18 mouse cellular contexts compared by ENCODE assay signal in the genomic region with DNA sequence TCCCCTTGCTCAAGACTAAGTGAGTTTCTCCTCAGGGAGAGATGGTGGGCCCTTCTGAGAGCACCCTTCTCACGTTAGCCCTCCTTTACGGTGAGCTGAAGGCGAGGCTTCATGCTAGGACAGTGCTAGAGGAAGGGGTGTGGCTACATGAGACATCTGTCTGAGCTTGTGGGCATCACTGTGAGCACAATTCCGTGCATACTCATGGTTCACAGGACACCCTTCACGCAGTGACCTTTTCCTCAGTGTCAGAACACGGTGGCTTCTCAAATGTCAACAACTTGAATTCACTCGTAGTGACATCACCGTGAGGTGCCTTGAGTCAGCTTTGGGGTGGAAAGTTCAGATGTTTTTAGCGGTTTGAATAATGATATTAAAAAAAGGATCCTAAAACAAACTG. TPM values are rescaled to one million over a fixed set of nuclear protein-coding genes. Genes with fewer than 3 reads are reported as not detected.
DNase-seq lines count a peak whose midpoint lies in the region; ATAC-seq lines count a peak whose summit lies in the region.
"Had no signal": no experiment of that assay in that cellular context is flagged by ENCODE, and none has a peak within 500 bp of the region (broad histone marks: within the 10 kb centered on the region; RNA-seq: fewer than 3 reads in every experiment).

No protein-coding gene starts in this region.

- H3K36me3 ChIP-seq in midbrain, embryonic 10.5 days = no peaks in the 10 kb centered on the region
- H3K36me3 ChIP-seq in midbrain, embryonic 14.5 days (ENCODE audit: control insufficient read depth, insufficient read depth, low read length) = no peaks in the 10 kb centered on the region
- no peaks in the 10 kb centered on the region for H3K36me3 ChIP-seq in liver, embryonic 12.5 days

- 0 out of 2 replicates have a peak, but pooled peaks cover 6% of the 10 kb centered on the region for H3K27me3 ChIP-seq in midbrain, embryonic 10.5 days (ENCODE audit: low read depth, poor library complexity, severe bottlenecking)
- H3K27me3 ChIP-seq in midbrain, embryonic 14.5 days (ENCODE audit: control insufficient read depth, insufficient read depth, low read length) = no peaks in the 10 kb centered on the region
- no peaks in the 10 kb centered on the region for H3K27me3 ChIP-seq in liver, embryonic 12.5 days (replicated peaks)
- H3K27me3 ChIP-seq: forebrain, embryonic 13.5 days had no signal

- DNase-seq in adrenal gland, adult (ENCODE audit: inconsistent age in 2 of 2, low spot score in 1 of 2) = peak; percentile 61 to 71
- no peak for DNase-seq in adrenal gland, postnatal 25 days
- DNase-seq in midbrain, embryonic 10.5 days (ENCODE audit: low spot score) = no peak
- DNase-seq in midbrain, embryonic 14.5 days = no peak
- peak; percentile 33 for DNase-seq in adipocyte (ENCODE audit: low spot score)
- peak; percentile 72 to 85 for DNase-seq in natural killer cell, adult 2 months (ENCODE audit: low spot score in 2 of 2)
- DNase-seq in cerebellum, adult 18-20 months = no peak
- DNase-seq: adrenal gland, postnatal 10 days; cerebellum, postnatal 14 days; heart, postnatal 36 days; kidney, adult 18-20 months; kidney, postnatal 36 days; lung, adult 2 months had no signal

- H3K9me3 ChIP-seq in midbrain, embryonic 10.5 days (replicated peaks) = no peaks in the 10 kb centered on the region
- no peaks in the 10 kb centered on the region for H3K9me3 ChIP-seq in midbrain, embryonic 14.5 days (ENCODE audit: control insufficient read depth, low read length)
- no peaks in the 10 kb centered on the region for H3K9me3 ChIP-seq in liver, embryonic 12.5 days (replicated peaks)
- H3K9me3 ChIP-seq: forebrain, embryonic 13.5 days had no signal

- H3K4me2 ChIP-seq in midbrain, embryonic 14.5 days (ENCODE audit: low read length) = no peak overlapping the region
- H3K4me2 ChIP-seq in liver, embryonic 12.5 days = no peak overlapping the region
- H3K4me2 ChIP-seq: forebrain, embryonic 13.5 days; heart, embryonic 11.5 days; midbrain, embryonic 11.5 days had no signal

- H3K9ac ChIP-seq in midbrain, embryonic 14.5 days (replicated peaks; ENCODE audit: low read length) = no peak overlapping the region
- no peak overlapping the region for H3K9ac ChIP-seq in liver, embryonic 12.5 days
- H3K9ac ChIP-seq: forebrain, embryonic 13.5 days had no signal

- no peak overlapping the region for H3K4me3 ChIP-seq in midbrain, embryonic 10.5 days
- no peak overlapping the region for H3K4me3 ChIP-seq in midbrain, embryonic 14.5 days (replicated peaks; ENCODE audit: low read depth, low read length)
- no peak overlapping the region for H3K4me3 ChIP-seq in liver, embryonic 12.5 days
- H3K4me3 ChIP-seq: forebrain, embryonic 13.5 days; left cerebral cortex, adult 2 months had no signal

- no peak for ATAC-seq in midbrain, embryonic 14.5 days (ENCODE audit: low FRiP score, low TSS enrichment)
- no peak for ATAC-seq in liver, embryonic 12.5 days
- ATAC-seq: forebrain, embryonic 13.5 days had no signal

- peak overlapping the region; percentile 35 for H3K27ac ChIP-seq in midbrain, embryonic 10.5 days (replicated peaks)
- no peak overlapping the region for H3K27ac ChIP-seq in midbrain, embryonic 14.5 days (replicated peaks; ENCODE audit: low read depth, low read length)
- no peak overlapping the region for H3K27ac ChIP-seq in liver, embryonic 12.5 days
- H3K27ac ChIP-seq: forebrain, embryonic 13.5 days; left cerebral cortex, adult 2 months had no signal

- 84% methylated on average over 9 of the region's 9 CpGs for WGBS in midbrain, embryonic 10.5 days
- WGBS in midbrain, embryonic 14.5 days = 85% methylated on average over 9 of the region's 9 CpGs
- WGBS in liver, embryonic 12.5 days (ENCODE audit: insufficient replicate concordance) = 62% methylated on average over 9 of the region's 9 CpGs

- H3K4me1 ChIP-seq in midbrain, embryonic 10.5 days = peaks cover 13% of the 10 kb centered on the region
- no peaks in the 10 kb centered on the region for H3K4me1 ChIP-seq in midbrain, embryonic 14.5 days (ENCODE audit: control insufficient read depth, insufficient read depth, low read length)
- no peaks in the 10 kb centered on the region for H3K4me1 ChIP-seq in liver, embryonic 12.5 days
- H3K4me1 ChIP-seq: forebrain, embryonic 13.5 days had no signal

RNA-seq across cellular contexts. Expression of gene Id2, which starts 58.5 kb away (rescaled TPM):
- total RNA-seq in adrenal gland, postnatal 25 days (2021) = 520 and 569 TPM in 2 replicates
- polyA plus RNA-seq in midbrain, embryonic 10.5 days (2016; fragmentation: Nextera tagmentation; extraction: Ambion mirVana) = 303 and 332 TPM in 2 replicates
- 257 and 299 TPM in 2 replicates for polyA plus RNA-seq in midbrain, embryonic 14.5 days (2014; fragmentation: Nextera tagmentation; extraction: Ambion mirVana)
- 111 and 112 TPM in 2 replicates for polyA plus RNA-seq in liver, embryonic 12.5 days (2016; fragmentation: Nextera tagmentation; extraction: Ambion mirVana)

Comparison
In these comparisons a context has a peak if more than half of its experiments do, and no peak if none do; other contexts are left out.
1. DNase-seq: peak in adrenal gland, adult (2 of 2), adipocyte (single experiment) and natural killer cell, adult 2 months (2 of 2); none in adrenal gland, postnatal 25 days (single experiment), midbrain, embryonic 10.5 days (single experiment), midbrain, embryonic 14.5 days (single experiment) and cerebellum, adult 18-20 months (0 of 2).